Mouse (Mus musculus): ENCODE measurements around the gene Drd3. TPM values are rescaled to one million over a fixed set of nuclear protein-coding genes. Genes with fewer than 3 reads are reported as not detected.

The Drd3 gene
- not detected in 2 replicates for polyA plus RNA-seq (2015; fragmentation: Nextera tagmentation; extraction: Ambion mirVana)

GRCm38 (mm10) chr16:43753751-43754150 lies at the start of gene Drd3:
Gene Drd3, plus strand, starts transcription at chr16:43754026.
- no peak for ATAC-seq
- H3K4me1 ChIP-seq (ENCODE audit: control insufficient read depth, insufficient read depth, low read length) = no peaks in the 10 kb centered on the region
- H3K27ac ChIP-seq (ENCODE audit: low read length) = no peak within 1 kb of the TSS
- H3K9me3 ChIP-seq (replicated peaks; ENCODE audit: control insufficient read depth, low read length, poor library complexity, severe bottlenecking) = no peaks in the 10 kb centered on the region
- H3K4me3 ChIP-seq (ENCODE audit: low read depth, low read length) = no peak within 1 kb of the TSS
- no peaks in the 10 kb centered on the region for H3K36me3 ChIP-seq (ENCODE audit: control insufficient read depth, insufficient read depth, low read length)
- no peak within 1 kb of the TSS for H3K9ac ChIP-seq (ENCODE audit: low read depth, low read length)
- WGBS = 8% methylated on average over 7 of the region's 7 CpGs
- no peak within 1 kb of the TSS; the same call in 1 of the 2 replicates for H3K4me2 ChIP-seq (ENCODE audit: low read length)
- H3K27me3 ChIP-seq (ENCODE audit: control insufficient read depth, insufficient read depth, low read depth, low read length) = no peaks in the 10 kb centered on the region

GRCm38 (mm10) chr16:43708335-43709061 lies 45.3 kb upstream of the Drd3 start:
- Histone ChIP-seq H3K27me3 (ENCODE audit: control insufficient read depth, insufficient read depth, low read depth, low read length) (no peaks in the 10 kb centered on the region), H3K36me3 (ENCODE audit: control insufficient read depth, insufficient read depth, low read length) (no peaks in the 10 kb centered on the region), H3K4me3 (ENCODE audit: low read depth, low read length) (peak overlapping the region; percentile 28), H3K27ac (ENCODE audit: low read length) (peak overlapping the region; percentile 77), H3K9me3 (replicated peaks; ENCODE audit: control insufficient read depth, low read length, poor library complexity, severe bottlenecking) (no peaks in the 10 kb centered on the region), H3K4me1 (ENCODE audit: control insufficient read depth, insufficient read depth, low read length) (peaks cover 13% of the 10 kb centered on the region), H3K4me2 (ENCODE audit: low read length) (peak overlapping the region; percentile 58), H3K9ac (ENCODE audit: low read depth, low read length) (peak overlapping the region; percentile 53; the same call in 1 of the 2 replicates)
- 49% methylated on average over 13 of the region's 13 CpGs for WGBS
- ATAC-seq = peak; percentile 44; the same call in 1 of the 2 replicates

- no peaks in the 10 kb centered on the region for H3K9me3 ChIP-seq (replicated peaks; ENCODE audit: control insufficient read depth, low read length, poor library complexity, severe bottlenecking)
- 39% methylated on average over 15 of the region's 15 CpGs for WGBS
- peak overlapping the region; percentile 58 for H3K4me2 ChIP-seq (ENCODE audit: low read length)
- no peaks in the 10 kb centered on the region for H3K27me3 ChIP-seq (ENCODE audit: control insufficient read depth, insufficient read depth, low read depth, low read length)
- H3K4me3 ChIP-seq (ENCODE audit: low read depth, low read length) = peak overlapping the region; percentile 28
- peak overlapping the region; percentile 53; the same call in 1 of the 2 replicates for H3K9ac ChIP-seq (ENCODE audit: low read depth, low read length)
- peaks cover 13% of the 10 kb centered on the region for H3K4me1 ChIP-seq (ENCODE audit: control insufficient read depth, insufficient read depth, low read length)
- H3K36me3 ChIP-seq (ENCODE audit: control insufficient read depth, insufficient read depth, low read length) = no peaks in the 10 kb centered on the region
- peak; percentile 76 for ATAC-seq
- peak overlapping the region; percentile 77 for H3K27ac ChIP-seq (ENCODE audit: low read length)
Measured at GRCm38 (mm10) chr16:43709062-43709413, 44.8 kb upstream of the Drd3 start.

DNA sequence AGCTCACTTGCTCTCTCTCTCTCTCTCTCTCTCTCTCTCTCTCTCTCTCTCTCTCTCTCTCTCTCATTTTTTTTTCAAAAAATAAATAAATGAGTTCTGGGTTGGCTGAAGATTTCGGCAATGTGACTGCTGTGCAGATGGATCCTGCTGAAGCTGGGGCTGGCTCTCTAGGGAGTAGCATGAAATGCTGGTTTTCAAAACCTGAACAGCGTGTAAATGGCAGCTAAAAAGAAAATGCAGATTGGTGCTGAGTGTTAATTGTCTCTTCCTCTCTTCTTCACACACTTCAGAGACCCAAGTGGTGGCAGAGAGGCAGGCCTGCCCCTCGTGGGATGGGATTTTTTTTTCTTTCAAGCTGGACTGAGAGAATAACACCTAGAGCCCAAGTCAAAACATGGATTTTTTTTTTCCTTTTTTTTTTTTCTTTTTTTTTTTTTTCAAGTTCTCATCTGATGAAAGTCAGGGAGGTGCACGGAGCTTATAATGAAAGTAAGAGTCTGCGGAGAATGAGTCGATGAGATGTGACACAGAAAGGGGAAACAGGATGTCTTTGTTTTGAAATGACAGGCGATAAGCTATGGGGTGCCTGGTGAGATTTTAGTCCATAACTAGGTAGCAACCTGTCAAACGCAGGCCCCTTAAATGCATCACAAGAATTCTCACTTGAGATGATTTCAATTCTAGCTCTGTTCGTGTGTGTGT lies 44.2 kb upstream of the Drd3 start:
- Histone ChIP-seq H3K9me3 (replicated peaks; ENCODE audit: control insufficient read depth, low read length, poor library complexity, severe bottlenecking) (no peaks in the 10 kb centered on the region), H3K4me2 (ENCODE audit: low read length) (peak overlapping the region; percentile 58), H3K4me1 (ENCODE audit: control insufficient read depth, insufficient read depth, low read length) (peaks cover 13% of the 10 kb centered on the region), H3K9ac (ENCODE audit: low read depth, low read length) (peak overlapping the region; percentile 53; the same call in 1 of the 2 replicates), H3K27me3 (ENCODE audit: control insufficient read depth, insufficient read depth, low read depth, low read length) (no peaks in the 10 kb centered on the region), H3K36me3 (ENCODE audit: control insufficient read depth, insufficient read depth, low read length) (no peaks in the 10 kb centered on the region), H3K27ac (ENCODE audit: low read length) (peak overlapping the region; percentile 77), H3K4me3 (ENCODE audit: low read depth, low read length) (peak overlapping the region; percentile 28)
- peak; percentile 79 for ATAC-seq
- 22% methylated on average over 9 of the region's 9 CpGs for WGBS

DNA sequence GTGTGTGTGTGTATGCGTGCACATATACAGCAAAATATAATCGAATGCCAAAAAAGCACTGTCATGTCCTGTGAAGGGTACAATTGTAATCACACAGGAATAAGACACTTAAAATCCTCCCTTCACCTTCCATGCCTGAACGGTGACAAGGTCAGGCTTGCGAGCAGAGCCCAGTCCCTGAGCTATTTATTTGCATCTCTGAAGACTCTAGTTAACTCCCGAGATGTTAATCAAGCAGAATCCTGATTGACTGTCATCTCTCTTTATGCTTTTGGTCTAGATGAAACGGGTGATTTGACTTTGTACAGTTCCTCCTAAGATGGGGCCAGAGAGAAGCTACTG lies 43.7 kb upstream of the Drd3 start:
- H3K9ac ChIP-seq (ENCODE audit: low read depth, low read length) = no peak overlapping the region
- H3K4me3 ChIP-seq (ENCODE audit: low read depth, low read length) = no peak overlapping the region
- H3K27me3 ChIP-seq (ENCODE audit: control insufficient read depth, insufficient read depth, low read depth, low read length) = no peaks in the 10 kb centered on the region
- H3K4me2 ChIP-seq (ENCODE audit: low read length) = peak overlapping the region; percentile 58
- no peaks in the 10 kb centered on the region for H3K36me3 ChIP-seq (ENCODE audit: control insufficient read depth, insufficient read depth, low read length)
- peak; percentile 40; the same call in 1 of the 2 replicates for ATAC-seq
- peaks cover 13% of the 10 kb centered on the region for H3K4me1 ChIP-seq (ENCODE audit: control insufficient read depth, insufficient read depth, low read length)
- no peaks in the 10 kb centered on the region for H3K9me3 ChIP-seq (replicated peaks; ENCODE audit: control insufficient read depth, low read length, poor library complexity, severe bottlenecking)
- 34% methylated on average over 6 of the region's 6 CpGs for WGBS
- H3K27ac ChIP-seq (ENCODE audit: low read length) = 0 out of 2 replicates have a peak overlapping the region, but pooled peaks have one; percentile 4

DNA sequence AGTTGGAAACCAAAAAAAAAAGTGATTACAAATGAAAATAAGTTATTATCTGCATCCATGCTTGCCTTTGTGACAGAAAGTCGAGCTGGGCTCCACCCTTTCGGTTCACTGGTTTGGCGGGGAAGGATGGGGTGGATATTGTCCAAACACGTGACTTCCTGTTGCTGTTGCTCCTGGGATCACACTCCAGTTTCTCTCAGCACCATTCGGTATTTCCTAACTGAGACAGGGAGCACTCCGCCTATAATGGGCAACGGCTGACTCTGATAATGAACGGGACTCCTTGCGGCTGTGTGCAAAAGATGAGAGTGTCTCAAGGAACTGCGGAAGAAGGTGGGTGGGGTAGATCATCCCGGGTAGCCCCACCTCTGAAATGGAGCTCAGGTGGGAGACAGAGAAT lies 43.2 kb upstream of the Drd3 start:
- Histone ChIP-seq H3K27ac (ENCODE audit: low read length) (no peak overlapping the region), H3K27me3 (ENCODE audit: control insufficient read depth, insufficient read depth, low read depth, low read length) (no peaks in the 10 kb centered on the region), H3K4me3 (ENCODE audit: low read depth, low read length) (no peak overlapping the region), H3K36me3 (ENCODE audit: control insufficient read depth, insufficient read depth, low read length) (no peaks in the 10 kb centered on the region), H3K9me3 (replicated peaks; ENCODE audit: control insufficient read depth, low read length, poor library complexity, severe bottlenecking) (no peaks in the 10 kb centered on the region), H3K4me1 (ENCODE audit: control insufficient read depth, insufficient read depth, low read length) (peaks cover 13% of the 10 kb centered on the region), H3K4me2 (ENCODE audit: low read length) (no peak overlapping the region), H3K9ac (ENCODE audit: low read depth, low read length) (no peak overlapping the region)
- WGBS = 82% methylated on average over 11 of the region's 11 CpGs
- ATAC-seq = no peak

DNA sequence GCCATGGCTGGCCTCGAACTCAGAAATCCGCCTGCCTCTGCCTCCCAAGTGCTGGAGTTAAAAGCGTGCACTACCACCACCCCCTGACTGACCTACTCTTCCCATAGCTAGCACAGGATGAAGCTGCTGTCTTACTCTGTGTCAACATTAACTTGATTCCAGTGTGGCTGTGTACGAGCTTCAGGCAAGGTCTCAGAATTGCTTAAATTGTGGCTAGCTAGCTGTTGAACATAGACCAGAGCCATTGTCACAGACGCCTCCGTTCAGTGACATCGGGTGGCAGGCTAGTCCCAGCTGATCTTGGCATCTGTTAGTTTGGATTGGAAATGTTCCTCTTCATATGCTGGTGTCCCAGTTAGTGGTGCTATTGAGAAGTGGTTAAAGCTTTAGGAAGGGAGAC lies 42.5 kb upstream of the Drd3 start:
- 0 out of 2 replicates have a peak, but pooled peaks cover under 1% of the 10 kb centered on the region for H3K9me3 ChIP-seq (replicated peaks; ENCODE audit: control insufficient read depth, low read length, poor library complexity, severe bottlenecking)
- no peaks in the 10 kb centered on the region for H3K36me3 ChIP-seq (ENCODE audit: control insufficient read depth, insufficient read depth, low read length)
- H3K4me1 ChIP-seq (ENCODE audit: control insufficient read depth, insufficient read depth, low read length) = peaks cover 13% of the 10 kb centered on the region
- no peaks in the 10 kb centered on the region for H3K27me3 ChIP-seq (ENCODE audit: control insufficient read depth, insufficient read depth, low read depth, low read length)
- no peak for ATAC-seq
- WGBS = 96% methylated on average over 7 of the region's 7 CpGs
- no peak overlapping the region for H3K27ac ChIP-seq (ENCODE audit: low read length)
- H3K4me2 ChIP-seq (ENCODE audit: low read length) = no peak overlapping the region
- H3K9ac ChIP-seq (ENCODE audit: low read depth, low read length) = no peak overlapping the region
- H3K4me3 ChIP-seq (ENCODE audit: low read depth, low read length) = no peak overlapping the region

- Histone ChIP-seq H3K27ac (ENCODE audit: low read length) (no peak overlapping the region), H3K27me3 (ENCODE audit: control insufficient read depth, insufficient read depth, low read depth, low read length) (no peaks in the 10 kb centered on the region), H3K9me3 (replicated peaks; ENCODE audit: control insufficient read depth, low read length, poor library complexity, severe bottlenecking) (no peaks in the 10 kb centered on the region), H3K4me1 (ENCODE audit: control insufficient read depth, insufficient read depth, low read length) (no peaks in the 10 kb centered on the region), H3K9ac (ENCODE audit: low read depth, low read length) (no peak overlapping the region), H3K4me2 (ENCODE audit: low read length) (no peak overlapping the region), H3K36me3 (ENCODE audit: control insufficient read depth, insufficient read depth, low read length) (no peaks in the 10 kb centered on the region), H3K4me3 (ENCODE audit: low read depth, low read length) (no peak overlapping the region)
- WGBS = 69% methylated on average over 3 of the region's 3 CpGs
- no peak for ATAC-seq
Measured at GRCm38 (mm10) chr16:43724444-43724843, 29.4 kb upstream of the Drd3 start.
